Mouse (Mus musculus) retina, embryonic 14.5 days (tissue): ENCODE measurements around the gene Cbarp.

Experiments used
- DNase-seq: peaks from one replicate; pipeline ENCODE4 v3.0.0-alpha.2; 2015; ENCODE audit warnings: low spot score

Cbarp gene

DNA sequence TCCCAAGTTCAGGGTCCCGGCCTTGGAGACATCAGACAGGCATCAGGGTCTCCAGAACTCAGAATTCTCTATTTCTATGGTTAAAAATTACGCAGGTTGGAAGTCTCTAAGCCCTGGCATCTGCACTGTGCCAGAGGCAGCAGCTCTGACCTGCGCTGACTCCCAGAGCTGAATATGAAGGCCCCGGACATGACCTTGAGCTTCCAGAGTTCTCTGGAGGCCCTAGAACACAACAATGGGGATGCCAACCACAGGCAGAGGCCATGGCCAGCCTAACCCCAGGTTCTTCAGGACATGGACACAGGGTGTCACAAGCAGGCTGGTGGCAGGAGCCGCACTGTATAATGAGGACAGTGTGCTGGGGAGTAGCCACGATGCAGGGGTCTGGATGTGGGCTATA is 46.5 kb downstream of the Cbarp start:
- no peak for DNase-seq

DNA sequence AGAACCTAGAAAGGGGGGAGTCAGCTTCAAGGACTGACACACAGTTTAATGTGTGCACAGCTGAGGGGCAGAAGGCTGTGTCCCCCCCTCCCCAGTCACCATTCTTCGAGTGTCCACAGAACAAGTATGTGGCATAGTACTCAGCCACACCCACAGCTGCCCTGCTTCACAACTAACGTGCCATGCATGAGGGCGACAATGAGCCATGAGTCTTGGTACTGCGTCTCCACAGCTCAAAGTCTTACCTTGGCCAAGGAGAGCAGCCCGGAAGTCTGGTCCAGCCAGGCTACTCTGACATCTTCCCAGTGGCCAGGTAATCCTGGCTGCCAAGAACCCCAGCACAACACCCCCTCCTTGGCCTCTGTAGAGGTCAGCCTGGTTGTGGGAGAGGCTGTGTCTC is 47.9 kb downstream of the Cbarp start:
- no peak for DNase-seq

DNA sequence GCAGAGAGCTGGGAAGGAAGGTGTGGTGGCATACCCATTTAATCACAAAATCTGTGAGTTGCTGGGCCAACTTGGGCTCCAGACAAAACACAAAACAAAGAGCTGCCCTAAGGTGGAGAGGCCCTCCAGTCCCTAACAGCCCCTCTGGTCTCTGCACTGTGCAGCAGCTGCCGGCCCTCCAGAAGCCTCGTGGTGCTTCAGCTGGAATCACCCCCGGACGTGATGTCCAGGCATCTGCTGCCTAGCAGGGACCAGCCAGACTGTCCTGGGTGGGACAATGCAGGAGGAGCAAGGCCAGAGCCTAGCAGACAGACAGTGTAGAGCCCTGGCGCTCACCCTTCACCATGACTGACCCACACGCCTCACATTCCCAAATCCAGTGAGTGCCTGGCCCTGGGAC is 49.1 kb downstream of the Cbarp start:
- DNase-seq = no peak

DNA sequence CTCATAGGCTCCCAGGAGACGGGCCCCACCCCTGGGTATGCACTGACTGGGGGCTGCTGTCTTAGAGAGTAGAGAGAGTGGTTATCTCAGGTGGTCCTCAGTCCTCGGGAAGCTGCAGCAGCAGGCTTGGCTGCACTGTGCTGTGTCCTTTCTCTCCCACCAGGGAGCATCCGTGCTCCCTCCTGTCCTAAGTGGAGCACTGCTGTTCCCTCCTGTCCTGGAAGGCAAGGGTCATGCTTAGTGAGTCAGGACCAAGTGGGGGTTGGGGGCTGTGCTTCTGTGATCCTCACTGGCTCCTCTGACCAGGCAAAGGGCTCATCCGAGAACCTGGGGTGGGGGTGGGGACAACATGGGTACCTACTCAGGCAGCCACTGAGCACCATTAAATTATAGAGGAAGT is 51.5 kb downstream of the Cbarp start:
- no peak for DNase-seq

DNA sequence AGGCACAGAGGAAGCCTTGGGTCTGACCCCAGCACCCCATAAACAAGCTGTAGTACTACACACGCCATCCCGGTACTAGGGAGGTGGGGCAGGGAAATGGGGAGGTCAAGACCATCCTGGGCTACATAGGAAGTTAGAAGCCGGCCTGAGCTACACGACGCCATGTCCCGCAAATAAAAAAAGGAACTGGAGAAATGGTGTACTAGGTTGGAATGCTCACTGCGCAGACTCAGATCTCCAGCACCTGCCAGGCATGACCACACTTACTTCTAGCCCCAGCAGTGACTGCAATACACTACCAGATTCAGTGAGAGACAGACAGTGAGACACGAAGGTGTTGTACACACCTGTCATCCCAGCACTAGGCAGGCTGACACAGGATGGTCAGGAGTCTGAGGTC is 53.2 kb downstream of the Cbarp start:
- no peak for DNase-seq

DNA sequence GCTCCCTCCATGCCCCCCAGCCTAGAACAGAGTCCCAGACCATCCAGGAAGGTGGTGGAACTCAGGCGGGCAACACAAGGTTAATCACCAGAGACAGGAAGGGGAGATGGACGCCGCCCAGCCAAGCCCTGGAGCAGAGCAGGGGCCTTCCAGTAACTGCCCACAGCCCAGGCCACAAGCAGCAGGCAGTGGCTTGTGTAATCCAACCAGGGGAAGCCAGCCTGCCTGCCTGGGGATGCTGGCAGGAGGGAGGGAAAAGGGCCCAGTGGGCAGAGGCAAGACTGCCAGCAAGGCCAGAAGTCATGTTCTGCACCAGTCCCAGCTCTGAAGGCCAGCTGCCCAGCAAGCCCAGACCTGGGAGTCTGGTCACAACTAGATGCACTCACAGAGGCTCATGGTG is 53.8 kb downstream of the Cbarp start:
- DNase-seq = no peak

DNA sequence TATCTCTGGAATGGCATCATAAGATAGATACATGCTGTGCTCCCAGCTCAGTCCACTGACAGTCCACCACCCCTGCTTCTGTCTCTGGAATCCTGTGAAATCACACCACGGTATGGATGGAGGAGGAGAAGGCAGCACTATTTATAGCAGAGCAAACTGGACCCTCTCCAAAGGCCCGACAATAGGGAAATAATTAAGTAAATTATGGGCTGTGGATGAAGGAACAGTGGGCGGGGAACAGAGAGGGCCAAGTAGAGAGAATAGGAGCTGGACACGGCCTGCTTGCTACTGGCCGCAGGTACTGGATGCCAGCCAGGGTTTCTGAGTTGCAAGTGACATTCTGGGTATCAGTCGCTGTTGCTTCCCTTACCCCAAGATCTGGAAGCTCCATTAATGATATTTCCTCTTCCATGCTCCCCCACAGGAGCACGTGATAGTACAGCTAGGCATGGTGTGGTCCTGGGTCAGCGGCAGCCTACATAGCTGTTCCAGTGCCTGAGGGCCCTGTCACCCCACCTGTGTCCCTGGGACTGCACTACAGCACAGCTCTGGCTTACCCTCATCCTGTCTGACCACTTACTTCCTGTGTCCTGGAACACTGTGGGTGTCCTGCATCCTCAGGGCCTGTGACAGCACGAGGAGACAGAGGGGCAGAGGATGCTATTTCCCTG is 55.7 kb downstream of the Cbarp start:
- no peak for DNase-seq

DNA sequence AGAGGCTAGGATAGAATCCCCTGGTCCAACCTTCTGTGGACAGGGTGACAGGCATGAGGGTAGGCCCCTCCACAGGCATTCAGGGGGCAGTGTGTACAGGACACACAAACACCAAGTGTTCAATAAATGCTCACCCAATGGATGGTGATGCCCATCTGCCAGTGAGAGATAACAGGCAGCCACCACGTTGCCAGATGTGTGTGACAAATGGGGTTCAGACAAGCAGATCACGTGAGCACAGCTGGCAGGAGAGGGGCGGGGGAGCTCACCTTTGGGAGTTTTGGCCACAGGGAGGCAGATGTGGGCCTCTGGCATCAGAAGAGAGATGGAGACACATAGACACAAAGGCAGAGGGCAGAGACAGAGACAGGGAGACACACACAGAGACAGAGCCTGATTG is 59.6 kb downstream of the Cbarp start:
- DNase-seq = no peak
